Mouse (Mus musculus) E14TG2a.4 (cell line): ENCODE results near the gene Syne3.

Experiments
- H3K27me3 ChIP-seq: 2 replicates; pipeline ENCODE4 v1.6.1; 2014; ENCODE audit warnings: low read length, control low read depth; ENCODE audit not compliant: insufficient read depth
- H3K36me3 ChIP-seq: 2 replicates; pipeline ENCODE4 v1.6.1; 2014; ENCODE audit warnings: low read length, control low read depth; ENCODE audit not compliant: insufficient read depth
- H3K4me1 ChIP-seq: replicated peaks from 2 replicates; pipeline ENCODE4 v1.6.1; 2014; ENCODE audit warnings: low read depth, low read length, control low read depth
- H3K4me3 ChIP-seq: replicated peaks from 2 replicates; pipeline ENCODE4 v1.5.1; 2014; ENCODE audit warnings: mild to moderate bottlenecking, low read length
- H3K9me3 ChIP-seq: 2 replicates; pipeline ENCODE4 v1.6.1; 2014; ENCODE audit warnings: low read length, control low read depth
- CTCF ChIP-seq: conservative IDR thresholded peaks from 2 replicates; pipeline ENCODE4 v1.5.1; 2014; ENCODE audit warnings: low read length
- NANOG ChIP-seq: IDR thresholded peaks from 2 replicates; pipeline ENCODE4 v1.6.1; 2014; ENCODE audit warnings: borderline replicate concordance, low read length, mixed read lengths
- POU5F1 ChIP-seq: IDR thresholded peaks from 2 replicates; pipeline ENCODE4 v1.6.1; 2014; ENCODE audit warnings: low read length, borderline replicate concordance

Gene Syne3

DNA sequence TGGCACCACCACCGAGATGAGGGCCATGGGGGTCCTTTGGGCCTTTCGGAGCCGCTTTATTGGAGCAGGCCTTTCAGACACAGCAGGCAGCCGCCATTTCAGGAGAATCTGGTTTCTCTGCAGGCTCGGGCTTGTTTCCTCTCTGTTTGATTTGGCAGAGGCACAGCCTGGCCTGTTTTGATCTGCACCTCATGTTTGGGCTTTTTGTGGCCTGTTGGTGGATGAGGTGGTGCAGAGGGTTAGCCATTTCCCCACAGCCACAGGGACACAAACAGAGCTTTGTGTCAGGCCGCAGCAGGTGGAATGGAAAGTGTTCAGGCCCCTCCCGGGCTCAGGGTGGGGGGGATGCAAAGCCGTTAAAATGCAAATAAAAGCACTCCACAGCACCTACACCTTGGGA lies 108.3 kb downstream of the Syne3 start:
- H3K9me3 ChIP-seq = no peaks in the 10 kb centered on the region
- peaks cover 87% of the 10 kb centered on the region for H3K4me1 ChIP-seq
- H3K4me3 ChIP-seq = peak overlapping the region; percentile 59
- H3K36me3 ChIP-seq = no peaks in the 10 kb centered on the region
- H3K27me3 ChIP-seq = no peaks in the 10 kb centered on the region
- no peak for TF ChIP-seq NANOG
- TF ChIP-seq CTCF = no peak
- no peak for TF ChIP-seq POU5F1

DNA sequence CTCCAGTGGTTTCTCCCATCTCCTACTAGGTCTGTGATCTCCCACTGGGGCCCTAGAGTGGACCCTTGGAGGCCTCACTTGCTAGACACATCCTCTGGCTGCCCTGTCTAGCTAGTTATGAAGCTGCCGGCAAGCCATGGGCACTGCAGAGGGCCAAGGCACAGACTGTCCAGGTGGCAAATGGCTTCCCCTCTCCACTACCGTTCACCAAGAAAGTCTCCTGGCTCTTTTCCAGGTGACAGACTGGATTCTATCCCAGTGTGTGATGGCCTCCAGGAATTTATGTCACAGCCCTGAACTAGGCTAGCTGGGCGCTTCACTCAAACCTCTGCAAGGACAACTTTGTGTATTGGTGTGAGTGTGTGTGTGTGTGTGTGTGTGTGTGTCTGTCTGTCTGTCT lies 109.8 kb downstream of the Syne3 start:
- H3K4me1 ChIP-seq = peaks cover 93% of the 10 kb centered on the region
- H3K9me3 ChIP-seq = no peaks in the 10 kb centered on the region
- TF ChIP-seq POU5F1 (no peak), CTCF (no peak), NANOG (no peak)
- H3K4me3 ChIP-seq = peak overlapping the region; percentile 58
- H3K27me3 ChIP-seq = no peaks in the 10 kb centered on the region
- no peaks in the 10 kb centered on the region for H3K36me3 ChIP-seq

DNA sequence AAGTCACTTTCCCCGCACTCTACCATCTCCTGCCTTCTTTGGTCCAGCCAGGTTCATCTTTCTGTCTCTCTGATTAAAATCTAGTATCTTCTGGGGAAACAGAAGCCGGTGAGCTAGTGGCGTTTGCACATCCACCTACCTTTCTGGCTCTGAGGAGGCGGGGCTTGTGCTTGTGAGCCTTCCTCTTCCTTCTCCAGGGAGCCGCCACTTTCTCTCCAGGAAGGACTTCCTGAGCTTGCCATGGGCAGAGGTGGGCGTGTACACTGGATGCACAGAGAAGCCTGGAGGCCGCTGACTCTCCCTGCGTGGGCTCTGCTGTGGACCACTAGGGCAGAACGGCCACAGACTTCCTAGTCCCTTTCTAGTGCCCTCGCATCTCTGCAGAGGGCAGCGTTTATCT lies 110.4 kb downstream of the Syne3 start:
- Histone ChIP-seq H3K9me3 (no peaks in the 10 kb centered on the region), H3K4me3 (peak overlapping the region; percentile 58), H3K36me3 (no peaks in the 10 kb centered on the region), H3K27me3 (no peaks in the 10 kb centered on the region), H3K4me1 (peaks cover 89% of the 10 kb centered on the region)
- TF ChIP-seq POU5F1 (no peak), NANOG (no peak), CTCF (no peak)

DNA sequence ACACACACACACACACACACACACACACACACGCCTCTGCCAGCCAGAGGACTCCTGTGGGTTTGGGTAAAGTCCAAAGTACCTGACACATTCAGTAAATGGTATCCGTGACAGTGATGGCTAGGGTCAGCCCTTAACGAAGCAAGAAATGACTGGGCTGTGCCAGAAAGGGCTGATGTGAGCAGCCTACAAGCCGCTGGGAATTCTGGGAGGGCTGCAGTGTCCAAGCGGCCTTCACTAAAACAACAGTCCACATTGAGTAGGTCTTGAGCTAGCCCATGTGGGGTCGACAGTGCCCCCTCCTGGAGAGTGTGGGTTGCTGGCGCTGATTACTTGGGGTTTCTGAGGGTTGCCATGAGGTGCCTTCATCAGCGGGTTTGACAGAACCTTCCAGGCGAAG lies 110.9 kb downstream of the Syne3 start:
- TF ChIP-seq CTCF = peak; percentile 70
- TF ChIP-seq POU5F1 = no peak
- no peak for TF ChIP-seq NANOG

DNA sequence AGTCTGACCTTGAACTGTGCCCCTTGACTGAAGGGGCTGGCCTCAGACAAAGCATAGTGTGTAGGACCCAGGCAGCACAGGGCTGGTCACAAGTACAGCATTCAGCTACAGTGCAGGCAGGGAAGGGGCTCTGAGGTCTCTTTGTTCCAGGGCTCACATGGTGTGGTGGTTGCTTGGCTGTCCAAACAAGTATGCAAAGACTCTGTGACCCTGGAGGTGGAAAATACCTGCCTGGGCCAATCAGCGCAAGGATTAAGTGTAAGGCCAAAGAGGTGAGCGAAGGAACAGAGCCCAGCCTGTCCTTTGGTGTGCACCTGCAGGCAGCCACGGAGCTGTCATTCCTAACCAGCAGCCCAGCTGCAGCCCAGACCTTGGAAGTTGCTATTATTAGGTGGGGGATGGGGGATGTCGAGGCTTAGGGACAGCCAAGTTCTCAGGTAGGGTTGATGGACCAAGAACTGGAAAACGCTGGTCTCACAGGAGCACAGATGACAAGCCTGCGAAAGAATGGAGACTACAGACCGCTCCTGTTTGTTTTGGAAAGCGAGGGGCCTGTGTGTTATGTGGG lies 112.5 kb downstream of the Syne3 start:
- H3K4me1 ChIP-seq = peaks cover 74% of the 10 kb centered on the region
- no peak for TF ChIP-seq CTCF
- TF ChIP-seq POU5F1 = no peak
- no peak for TF ChIP-seq NANOG
- no peaks in the 10 kb centered on the region for H3K36me3 ChIP-seq
- peak overlapping the region; percentile 63 for H3K4me3 ChIP-seq
- peaks cover 6% of the 10 kb centered on the region for H3K9me3 ChIP-seq
- no peaks in the 10 kb centered on the region for H3K27me3 ChIP-seq

More for the DNA sequence above, 110.9 kb downstream of the Syne3 start:
- Histone ChIP-seq H3K36me3 (no peaks in the 10 kb centered on the region), H3K4me3 (peak overlapping the region; percentile 58), H3K4me1 (peaks cover 84% of the 10 kb centered on the region), H3K27me3 (no peaks in the 10 kb centered on the region), H3K9me3 (no peaks in the 10 kb centered on the region)

DNA sequence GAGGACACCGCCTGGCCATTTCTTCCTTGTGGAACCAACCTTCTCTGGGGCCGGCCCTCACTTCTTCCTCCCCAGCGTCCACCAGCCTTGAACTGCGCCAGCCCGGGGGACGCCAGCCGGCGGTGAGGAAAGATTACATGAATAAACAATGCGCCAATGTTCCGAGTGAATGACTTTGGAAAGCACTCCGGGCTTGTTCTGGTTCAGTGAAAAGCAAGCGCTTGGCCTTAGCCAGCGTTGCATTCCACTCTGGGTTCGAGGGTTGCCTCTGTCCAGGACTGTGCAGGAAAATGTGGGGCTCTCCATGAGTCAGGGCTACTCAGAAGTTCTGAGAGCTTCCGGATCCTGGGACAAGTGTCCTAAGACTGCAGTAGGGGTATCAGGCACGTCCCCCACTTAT lies 113.0 kb downstream of the Syne3 start:
- H3K9me3 ChIP-seq = peaks cover 6% of the 10 kb centered on the region
- TF ChIP-seq CTCF = no peak
- no peak for TF ChIP-seq NANOG
- H3K27me3 ChIP-seq = no peaks in the 10 kb centered on the region
- H3K4me3 ChIP-seq = peak overlapping the region; percentile 63
- H3K4me1 ChIP-seq = peaks cover 69% of the 10 kb centered on the region
- no peaks in the 10 kb centered on the region for H3K36me3 ChIP-seq

DNA sequence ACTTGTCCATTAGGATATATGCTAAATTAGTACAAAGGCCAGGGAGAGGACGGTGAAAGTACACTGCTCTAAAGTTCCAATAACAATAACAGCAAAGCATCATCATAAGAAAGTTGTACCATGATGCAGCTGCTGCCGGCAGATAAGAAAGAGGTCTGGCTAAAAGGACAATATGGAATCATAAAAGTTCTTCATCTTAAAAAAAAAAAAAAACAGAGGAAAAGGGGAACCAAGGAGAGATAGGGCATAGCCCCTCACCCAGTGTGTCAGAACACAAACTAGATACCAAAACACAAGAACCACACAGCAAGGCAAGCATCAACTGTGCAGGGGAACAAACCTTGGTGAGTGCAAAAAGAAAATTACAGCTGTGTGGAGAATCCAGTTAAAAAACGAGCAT lies 117.4 kb downstream of the Syne3 start:
- Histone ChIP-seq H3K4me3 (no peak overlapping the region), H3K36me3 (no peaks in the 10 kb centered on the region), H3K4me1 (peaks cover 26% of the 10 kb centered on the region), H3K9me3 (peaks cover 6% of the 10 kb centered on the region), H3K27me3 (no peaks in the 10 kb centered on the region)
- no peak for TF ChIP-seq CTCF
- TF ChIP-seq NANOG = no peak
- TF ChIP-seq POU5F1 = no peak

DNA sequence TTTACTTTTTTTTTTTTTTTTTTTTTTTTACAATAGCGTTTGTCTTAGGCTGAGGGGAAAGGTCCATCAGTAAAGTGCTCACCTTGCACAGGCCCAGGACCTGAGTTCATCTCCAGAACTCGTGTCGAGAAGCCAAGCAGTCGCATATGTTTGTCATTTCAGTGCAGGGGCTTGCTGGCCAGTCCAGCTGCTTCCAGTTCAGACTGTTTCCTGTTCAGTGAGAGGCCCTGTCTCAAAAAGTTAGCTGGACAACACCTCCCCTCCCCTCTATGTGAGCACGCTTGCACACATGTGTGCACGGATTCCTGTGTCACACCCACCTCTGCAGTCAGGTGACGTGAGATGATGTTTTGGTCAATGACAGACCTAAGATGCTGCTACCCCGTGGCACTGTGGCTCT lies 119.5 kb downstream of the Syne3 start:
- peaks cover 6% of the 10 kb centered on the region for H3K9me3 ChIP-seq
- H3K27me3 ChIP-seq = no peaks in the 10 kb centered on the region
- no peak overlapping the region for H3K4me3 ChIP-seq
- H3K4me1 ChIP-seq = 0 out of 2 replicates have a peak, but pooled peaks cover 7% of the 10 kb centered on the region
- TF ChIP-seq POU5F1 = no peak
- no peak for TF ChIP-seq NANOG
- TF ChIP-seq CTCF = no peak
- H3K36me3 ChIP-seq = no peaks in the 10 kb centered on the region

DNA sequence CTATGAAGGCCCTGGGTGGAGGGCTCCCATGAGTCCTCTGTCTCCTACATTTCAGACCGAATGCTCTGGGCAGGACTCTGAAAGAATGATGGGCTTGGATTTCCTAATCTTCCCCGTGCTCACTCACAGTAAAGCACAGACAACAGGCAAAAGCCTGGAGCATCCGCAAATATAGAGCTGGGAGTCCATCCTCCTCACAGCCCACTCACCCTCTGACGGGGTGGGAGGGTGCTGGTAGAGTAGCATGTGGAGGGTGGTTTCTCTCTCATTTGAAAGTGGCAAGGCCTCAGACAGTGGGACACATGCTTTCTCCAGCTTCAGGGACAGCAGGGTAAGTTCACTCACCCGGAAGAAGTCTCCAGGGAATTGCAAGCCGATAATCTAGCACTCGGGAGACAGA lies 123.5 kb downstream of the Syne3 start:
- Histone ChIP-seq H3K27me3 (no peaks in the 10 kb centered on the region), H3K4me1 (peaks cover 18% of the 10 kb centered on the region), H3K9me3 (peaks cover 3% of the 10 kb centered on the region; the same call in 1 of the 2 replicates), H3K4me3 (no peak overlapping the region), H3K36me3 (no peaks in the 10 kb centered on the region)
- no peak for TF ChIP-seq CTCF
- TF ChIP-seq POU5F1 = no peak
- TF ChIP-seq NANOG = no peak
